Mouse (Mus musculus): ENCODE results near the gene Cdk5rap3. TPM values are rescaled to one million over a fixed set of nuclear protein-coding genes. Genes with fewer than 3 reads are reported as not detected.
A peak's percentile ranks its signal among the peaks of the same experiment; 100 is the strongest.

Gene Cdk5rap3
- polyA plus RNA-seq, 1 experiment from 2014 or later, result 70.1 TPM

GRCm38 (mm10) chr11:96926587-96926986, 10.3 kb upstream of the Cdk5rap3 start:
- Histone ChIP-seq H3K27me3 (replicated peaks; ENCODE audit: control insufficient read depth, insufficient read depth, low read length) (no peaks in the 10 kb centered on the region), H3K4me2 (ENCODE audit: low read depth, low read length) (no peak overlapping the region), H3K9me3 (ENCODE audit: control insufficient read depth, low read length) (no peaks in the 10 kb centered on the region), H3K27ac (ENCODE audit: low read length) (peak overlapping the region; percentile 91; the same call in 1 of the 2 replicates), H3K36me3 (ENCODE audit: control insufficient read depth, insufficient read depth, low read length) (no peaks in the 10 kb centered on the region), H3K9ac (ENCODE audit: low read depth, low read length) (0 out of 2 replicates have a peak overlapping the region, but pooled peaks have one; percentile 19), H3K4me3 (ENCODE audit: low read length) (no peak overlapping the region), H3K4me1 (ENCODE audit: control insufficient read depth, insufficient read depth, low read length) (peaks cover 15% of the 10 kb centered on the region)
- ATAC-seq, result no peak
- WGBS, result 71% methylated on average over 5 of the region's 5 CpGs

- peak overlapping the region; percentile 25; the same call in 1 of the 2 replicates for H3K4me2 ChIP-seq (ENCODE audit: low read depth, low read length)
- no peaks in the 10 kb centered on the region for H3K36me3 ChIP-seq (ENCODE audit: control insufficient read depth, insufficient read depth, low read length)
- peak; percentile 62 for ATAC-seq
- peak overlapping the region; percentile 91 for H3K27ac ChIP-seq (ENCODE audit: low read length)
- H3K4me3 ChIP-seq (ENCODE audit: low read length), result no peak overlapping the region
- H3K9me3 ChIP-seq (ENCODE audit: control insufficient read depth, low read length), result no peaks in the 10 kb centered on the region
- peaks cover 15% of the 10 kb centered on the region for H3K4me1 ChIP-seq (ENCODE audit: control insufficient read depth, insufficient read depth, low read length)
- no peaks in the 10 kb centered on the region for H3K27me3 ChIP-seq (replicated peaks; ENCODE audit: control insufficient read depth, insufficient read depth, low read length)
- WGBS, result 68% methylated on average over 12 of the region's 12 CpGs
- H3K9ac ChIP-seq (ENCODE audit: low read depth, low read length), result peak overlapping the region; percentile 53
Observed at GRCm38 (mm10) chr11:96925469-96926148, 9.3 kb upstream of the Cdk5rap3 start.

- Histone ChIP-seq H3K4me3 (ENCODE audit: low read length) (no peak overlapping the region), H3K9ac (ENCODE audit: low read depth, low read length) (no peak overlapping the region), H3K4me2 (ENCODE audit: low read depth, low read length) (no peak overlapping the region; the same call in 1 of the 2 replicates), H3K4me1 (ENCODE audit: control insufficient read depth, insufficient read depth, low read length) (peaks cover 15% of the 10 kb centered on the region), H3K9me3 (ENCODE audit: control insufficient read depth, low read length) (no peaks in the 10 kb centered on the region), H3K36me3 (ENCODE audit: control insufficient read depth, insufficient read depth, low read length) (no peaks in the 10 kb centered on the region), H3K27ac (ENCODE audit: low read length) (no peak overlapping the region; the same call in 1 of the 2 replicates), H3K27me3 (replicated peaks; ENCODE audit: control insufficient read depth, insufficient read depth, low read length) (no peaks in the 10 kb centered on the region)
- ATAC-seq, result no peak
- 81% methylated on average over 11 of the region's 11 CpGs for WGBS
Observed at GRCm38 (mm10) chr11:96924861-96925260, 8.6 kb upstream of the Cdk5rap3 start.

DNA sequence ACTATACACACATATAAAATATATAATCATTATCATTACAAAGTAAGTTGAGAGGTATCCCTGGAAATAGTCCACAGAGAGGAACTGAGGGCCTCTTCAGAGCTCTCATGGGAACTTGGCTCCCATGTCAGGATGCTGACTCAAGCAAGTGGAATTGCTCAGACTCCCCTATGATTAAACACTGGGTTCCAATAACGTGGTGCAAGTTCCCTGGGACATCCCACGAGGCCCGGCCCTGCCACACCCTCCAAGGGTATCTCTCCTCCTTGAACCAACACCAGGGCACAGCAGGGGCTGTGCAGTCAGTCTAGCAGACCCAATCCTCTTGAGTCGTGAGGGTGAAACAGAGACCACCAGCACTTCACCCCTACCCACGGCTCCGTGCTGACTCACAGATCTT, 2.7 kb upstream of the Cdk5rap3 start:
- Histone ChIP-seq H3K9me3 (ENCODE audit: control insufficient read depth, low read length) (no peaks in the 10 kb centered on the region), H3K27me3 (replicated peaks; ENCODE audit: control insufficient read depth, insufficient read depth, low read length) (no peaks in the 10 kb centered on the region), H3K36me3 (ENCODE audit: control insufficient read depth, insufficient read depth, low read length) (no peaks in the 10 kb centered on the region), H3K4me2 (ENCODE audit: low read depth, low read length) (no peak overlapping the region), H3K4me1 (ENCODE audit: control insufficient read depth, insufficient read depth, low read length) (peaks cover 12% of the 10 kb centered on the region), H3K9ac (ENCODE audit: low read depth, low read length) (no peak overlapping the region), H3K27ac (ENCODE audit: low read length) (no peak overlapping the region; the same call in 1 of the 2 replicates), H3K4me3 (ENCODE audit: low read length) (no peak overlapping the region)
- ATAC-seq, result no peak
- 39% methylated on average over 6 of the region's 6 CpGs for WGBS

DNA sequence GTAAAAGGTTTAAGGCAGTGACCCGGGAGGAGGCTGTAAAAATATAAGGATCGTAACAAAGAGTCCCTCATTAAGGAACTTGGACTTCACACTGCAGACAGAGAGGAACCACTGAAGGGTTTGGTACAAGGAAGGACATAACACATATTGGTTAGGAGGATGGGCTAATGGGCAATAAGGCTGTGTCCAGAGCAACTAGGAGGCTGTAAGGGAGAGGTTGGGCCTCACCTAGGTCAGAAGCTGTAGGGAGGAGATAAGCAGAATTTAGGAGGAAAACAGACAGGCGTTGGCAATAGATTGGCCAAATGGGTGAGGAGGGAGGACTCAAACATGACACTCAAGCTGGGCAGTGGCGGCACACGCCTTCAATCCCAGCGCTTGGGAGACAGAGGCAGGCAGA, 1.1 kb upstream of the Cdk5rap3 start:
- H3K4me2 ChIP-seq (ENCODE audit: low read depth, low read length), result no peak overlapping the region
- H3K4me1 ChIP-seq (ENCODE audit: control insufficient read depth, insufficient read depth, low read length), result peaks cover 12% of the 10 kb centered on the region
- peak overlapping the region; percentile 73 for H3K27ac ChIP-seq (ENCODE audit: low read length)
- no peaks in the 10 kb centered on the region for H3K9me3 ChIP-seq (ENCODE audit: control insufficient read depth, low read length)
- no peak overlapping the region for H3K9ac ChIP-seq (ENCODE audit: low read depth, low read length)
- no peaks in the 10 kb centered on the region for H3K27me3 ChIP-seq (replicated peaks; ENCODE audit: control insufficient read depth, insufficient read depth, low read length)
- H3K36me3 ChIP-seq (ENCODE audit: control insufficient read depth, insufficient read depth, low read length), result peaks cover 3% of the 10 kb centered on the region; the same call in 1 of the 2 replicates
- WGBS, result 75% methylated on average over 6 of the region's 6 CpGs
- ATAC-seq, result peak; percentile 49
- H3K4me3 ChIP-seq (ENCODE audit: low read length), result no peak overlapping the region

GRCm38 (mm10) chr11:96916885-96917396, 645 bp upstream of the Cdk5rap3 start:
- peak overlapping the region; percentile 36; the same call in 1 of the 2 replicates for H3K9ac ChIP-seq (ENCODE audit: low read depth, low read length)
- peak overlapping the region; percentile 73 for H3K27ac ChIP-seq (ENCODE audit: low read length)
- WGBS, result 30% methylated on average over 13 of the region's 13 CpGs

DNA sequence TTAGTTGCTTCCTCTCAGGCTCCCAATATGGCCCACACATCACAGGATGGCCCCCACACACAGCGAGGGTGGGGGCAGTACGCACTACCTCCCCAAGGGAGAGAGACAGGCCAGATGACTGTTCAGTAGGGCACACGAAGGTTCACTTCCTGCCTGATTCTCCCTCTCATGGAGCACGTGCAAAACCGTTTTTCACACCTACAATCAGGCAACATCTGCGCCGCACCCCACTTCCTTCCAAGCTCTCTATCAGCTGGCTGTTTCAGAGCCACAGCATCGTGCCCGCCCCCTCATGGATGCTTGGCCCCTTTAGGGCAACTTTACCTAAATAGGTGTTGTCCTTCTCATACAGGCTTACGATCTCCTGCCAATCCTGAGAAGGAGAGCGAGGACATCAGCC, 3.6 kb downstream of the Cdk5rap3 start:
- Histone ChIP-seq H3K27me3 (replicated peaks; ENCODE audit: control insufficient read depth, insufficient read depth, low read length) (no peaks in the 10 kb centered on the region), H3K4me1 (ENCODE audit: control insufficient read depth, insufficient read depth, low read length) (peaks cover 7% of the 10 kb centered on the region), H3K9me3 (ENCODE audit: control insufficient read depth, low read length) (no peaks in the 10 kb centered on the region), H3K4me2 (ENCODE audit: low read depth, low read length) (no peak overlapping the region), H3K4me3 (ENCODE audit: low read length) (no peak overlapping the region), H3K27ac (ENCODE audit: low read length) (no peak overlapping the region), H3K36me3 (ENCODE audit: control insufficient read depth, insufficient read depth, low read length) (peaks cover 10% of the 10 kb centered on the region; the same call in 1 of the 2 replicates), H3K9ac (ENCODE audit: low read depth, low read length) (no peak overlapping the region)
- WGBS, result 84% methylated on average over 11 of the region's 11 CpGs
- no peak for ATAC-seq

More at GRCm38 (mm10) chr11:96916885-96917396, 645 bp upstream of the Cdk5rap3 start:
- Histone ChIP-seq H3K4me1 (ENCODE audit: control insufficient read depth, insufficient read depth, low read length) (peaks cover 12% of the 10 kb centered on the region), H3K36me3 (ENCODE audit: control insufficient read depth, insufficient read depth, low read length) (peaks cover 3% of the 10 kb centered on the region; the same call in 1 of the 2 replicates), H3K4me2 (ENCODE audit: low read depth, low read length) (peak overlapping the region; percentile 50), H3K27me3 (replicated peaks; ENCODE audit: control insufficient read depth, insufficient read depth, low read length) (no peaks in the 10 kb centered on the region), H3K9me3 (ENCODE audit: control insufficient read depth, low read length) (no peaks in the 10 kb centered on the region), H3K4me3 (ENCODE audit: low read length) (peak overlapping the region; percentile 37)
- peak; percentile 24 for ATAC-seq

- no peaks in the 10 kb centered on the region for H3K27me3 ChIP-seq (replicated peaks; ENCODE audit: control insufficient read depth, insufficient read depth, low read length)
- H3K4me3 ChIP-seq (ENCODE audit: low read length), result no peak overlapping the region
- ATAC-seq, result peak; percentile 65
- no peak overlapping the region for H3K4me2 ChIP-seq (ENCODE audit: low read depth, low read length)
- no peak overlapping the region for H3K9ac ChIP-seq (ENCODE audit: low read depth, low read length)
- 27% methylated on average over 7 of the region's 7 CpGs for WGBS
- H3K36me3 ChIP-seq (ENCODE audit: control insufficient read depth, insufficient read depth, low read length), result peaks cover 10% of the 10 kb centered on the region; the same call in 1 of the 2 replicates
- no peaks in the 10 kb centered on the region for H3K4me1 ChIP-seq (ENCODE audit: control insufficient read depth, insufficient read depth, low read length)
- H3K9me3 ChIP-seq (ENCODE audit: control insufficient read depth, low read length), result no peaks in the 10 kb centered on the region
- no peak overlapping the region for H3K27ac ChIP-seq (ENCODE audit: low read length)
Observed at GRCm38 (mm10) chr11:96910003-96910402, 6.3 kb downstream of the Cdk5rap3 start.

- Histone ChIP-seq H3K36me3 (ENCODE audit: control insufficient read depth, insufficient read depth, low read length) (peaks cover 10% of the 10 kb centered on the region; the same call in 1 of the 2 replicates), H3K9me3 (ENCODE audit: control insufficient read depth, low read length) (no peaks in the 10 kb centered on the region), H3K9ac (ENCODE audit: low read depth, low read length) (no peak overlapping the region), H3K27ac (ENCODE audit: low read length) (no peak overlapping the region), H3K4me2 (ENCODE audit: low read depth, low read length) (no peak overlapping the region), H3K27me3 (replicated peaks; ENCODE audit: control insufficient read depth, insufficient read depth, low read length) (no peaks in the 10 kb centered on the region), H3K4me1 (ENCODE audit: control insufficient read depth, insufficient read depth, low read length) (no peaks in the 10 kb centered on the region), H3K4me3 (ENCODE audit: low read length) (no peak overlapping the region)
- WGBS, result 85% methylated on average over 12 of the region's 12 CpGs
- no peak for ATAC-seq
Observed at GRCm38 (mm10) chr11:96908594-96908993, 7.7 kb downstream of the Cdk5rap3 start.
